Mouse (Mus musculus) lung, postnatal 10 days (tissue): ENCODE results near the gene Eml3.

ENCODE experiments used
- DNase-seq: peaks from one replicate; pipeline ENCODE4 v3.0.0; 2021

Eml3 gene

GRCm38 (mm10) chr19:8989066-8989566, 59.8 kb downstream of the Eml3 start, which contains the start of gene Ahnak:
Gene Ahnak (plus strand): TSS chr19:8989284.
- peak; percentile 89 for DNase-seq

DNA sequence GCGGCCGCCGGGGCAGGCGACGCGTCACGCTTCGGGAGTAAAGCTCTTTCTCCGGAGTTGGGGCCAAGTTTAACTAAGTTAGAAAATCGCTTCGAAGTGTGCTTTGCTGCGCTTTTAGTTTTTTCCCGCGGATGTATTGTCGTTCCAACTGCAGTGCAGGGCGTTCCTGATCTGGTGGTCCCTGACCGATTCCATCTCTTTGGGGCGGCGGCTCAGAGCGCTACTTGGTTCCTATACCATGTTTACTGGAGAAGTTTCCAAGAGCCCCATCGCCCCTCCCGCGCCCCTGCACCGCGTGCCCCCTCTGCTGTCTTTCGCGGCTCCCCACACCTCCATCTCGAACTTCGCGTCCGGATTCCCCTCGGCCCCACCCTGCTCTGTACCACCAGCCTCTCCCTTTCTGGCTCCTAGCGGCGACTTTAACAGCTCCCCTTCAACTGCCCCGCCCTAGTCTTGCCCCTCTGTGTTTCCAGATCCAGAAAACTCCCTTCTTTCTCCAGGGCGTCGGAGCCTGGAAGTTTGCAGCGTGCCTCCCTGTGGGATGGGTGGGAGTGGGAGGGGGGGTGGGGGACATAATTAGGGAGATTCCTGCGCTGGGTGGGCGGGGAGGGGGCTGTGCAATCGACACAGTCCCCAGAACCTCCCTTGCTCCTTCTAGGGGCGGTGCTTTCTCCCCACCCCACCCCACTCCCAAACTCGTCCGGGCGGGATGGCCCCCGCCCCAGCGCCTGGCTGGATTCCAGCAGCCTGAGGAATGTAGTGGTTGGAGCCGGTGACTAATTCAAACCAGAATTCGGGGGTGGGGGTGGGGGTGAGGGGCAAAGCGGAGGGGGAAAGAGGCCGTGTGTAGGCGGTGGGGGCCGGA, 60.4 kb downstream of the Eml3 start:
- peak; percentile 96 for DNase-seq

DNA sequence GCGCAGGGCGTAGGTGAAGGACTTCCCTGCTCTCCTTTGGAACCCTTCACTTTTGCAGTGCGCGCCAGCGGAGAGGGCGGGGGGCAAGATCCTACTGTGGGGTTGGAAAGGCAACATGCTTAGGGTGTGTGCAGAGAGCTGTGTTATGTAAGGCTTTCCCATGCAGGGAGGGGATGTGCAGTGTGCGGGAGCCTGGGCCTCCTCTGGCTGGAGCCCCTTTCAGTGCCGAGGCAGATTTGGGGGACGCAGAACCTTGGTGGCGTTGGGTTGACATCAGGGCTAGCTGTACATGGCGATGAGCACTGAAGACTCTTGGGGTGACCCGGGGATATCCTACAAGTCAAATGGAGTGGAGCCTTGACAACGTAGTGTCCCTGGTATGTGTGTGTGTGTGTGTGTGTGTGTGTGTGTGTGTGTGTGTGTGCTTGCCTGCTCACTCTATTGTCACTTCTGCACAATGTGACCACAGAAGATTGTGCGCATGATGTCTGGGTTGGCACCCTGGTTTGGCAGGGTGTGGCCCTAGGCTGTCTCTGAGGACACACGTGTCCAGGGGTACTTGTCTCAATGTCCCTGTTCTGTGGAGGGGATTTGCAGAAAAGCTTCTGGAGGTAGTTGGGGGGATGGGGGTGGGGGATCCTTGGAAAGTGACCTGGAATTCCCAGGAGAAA, 61.2 kb downstream of the Eml3 start:
- peak; percentile 54 for DNase-seq
